Mouse (Mus musculus) urinary bladder, adult 18-20 months (tissue): ENCODE results near the gene Gpx7.
A peak's percentile ranks its signal among the peaks of the same experiment; 100 is the strongest.

Source experiments
- DNase-seq, 2 experiments: peaks; one replicate each; pipeline ENCODE4 v3.0.0; 2022; ENCODE audit warnings: low spot score in 2 of 2, mixed read lengths in 2 of 2

Gene Gpx7

DNA sequence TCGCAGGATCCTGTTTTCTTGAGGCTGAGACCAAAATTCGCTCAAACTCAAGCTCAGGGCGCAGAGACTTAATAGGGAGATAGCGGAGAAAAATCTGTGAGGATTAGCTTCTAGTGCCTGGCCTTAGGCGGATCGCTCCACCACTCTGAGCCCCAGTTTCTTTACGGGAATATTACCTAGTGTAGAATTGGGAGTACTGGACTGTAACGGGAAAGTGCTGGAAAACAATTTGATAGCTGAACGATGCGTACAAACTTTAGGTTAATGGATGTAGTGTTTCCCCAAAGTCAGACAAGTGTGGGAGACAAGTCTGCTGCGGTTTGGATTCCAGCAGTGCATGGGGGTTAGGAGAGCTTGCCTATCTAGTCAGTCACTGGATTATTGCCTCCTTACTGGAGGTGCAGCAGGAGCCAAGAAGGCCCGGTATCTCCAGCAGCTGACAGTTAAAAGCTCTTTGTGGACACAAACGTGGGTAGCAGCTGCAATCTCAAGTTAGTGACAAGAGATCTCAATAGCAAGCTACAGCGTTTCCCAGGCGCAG is at the start of gene Gpx7:
Gene Gpx7 (minus strand): TSS at position 101 of the 541 bp plus-strand sequence.
- DNase-seq, result no peak

DNA sequence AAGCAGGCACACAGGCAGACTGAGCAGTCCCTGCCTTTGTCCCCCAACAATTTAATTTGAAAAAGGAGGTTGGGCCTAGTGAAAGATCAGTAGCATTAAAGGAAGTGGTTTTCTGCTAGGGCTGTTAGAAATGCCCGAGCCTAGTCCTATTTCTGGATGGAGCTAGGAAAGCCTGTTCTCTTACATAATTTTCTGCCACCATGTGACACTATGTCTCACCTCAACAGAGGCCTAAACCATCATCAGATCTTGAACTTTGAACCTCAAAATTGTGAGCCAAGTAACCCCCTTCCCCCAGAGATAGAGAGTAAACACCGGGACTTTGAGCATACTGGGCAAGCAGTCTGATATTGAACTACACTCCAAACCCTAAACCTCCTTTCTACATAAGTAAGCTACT is 49.3 kb upstream of the Gpx7 start:
- no peak for DNase-seq

DNA sequence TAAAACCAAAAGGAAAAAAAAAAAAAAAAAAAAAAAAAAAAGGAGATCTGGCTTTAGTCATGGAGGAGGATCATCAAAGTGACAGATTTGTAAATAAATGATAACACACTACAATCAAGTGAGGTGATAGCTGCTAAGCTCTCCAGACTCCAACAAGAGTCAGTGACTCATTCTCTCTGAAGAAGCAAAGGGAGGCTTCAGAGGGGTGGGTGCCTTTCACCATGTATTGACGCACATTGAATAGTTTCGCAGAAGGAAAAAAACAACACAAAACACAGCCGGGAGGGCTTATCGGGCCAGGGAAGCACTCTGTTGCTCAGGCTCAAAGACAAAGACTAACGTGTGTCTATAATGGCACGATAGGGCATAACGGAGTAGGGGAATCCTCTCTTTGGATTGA is 41.3 kb upstream of the Gpx7 start:
- no peak for DNase-seq

DNA sequence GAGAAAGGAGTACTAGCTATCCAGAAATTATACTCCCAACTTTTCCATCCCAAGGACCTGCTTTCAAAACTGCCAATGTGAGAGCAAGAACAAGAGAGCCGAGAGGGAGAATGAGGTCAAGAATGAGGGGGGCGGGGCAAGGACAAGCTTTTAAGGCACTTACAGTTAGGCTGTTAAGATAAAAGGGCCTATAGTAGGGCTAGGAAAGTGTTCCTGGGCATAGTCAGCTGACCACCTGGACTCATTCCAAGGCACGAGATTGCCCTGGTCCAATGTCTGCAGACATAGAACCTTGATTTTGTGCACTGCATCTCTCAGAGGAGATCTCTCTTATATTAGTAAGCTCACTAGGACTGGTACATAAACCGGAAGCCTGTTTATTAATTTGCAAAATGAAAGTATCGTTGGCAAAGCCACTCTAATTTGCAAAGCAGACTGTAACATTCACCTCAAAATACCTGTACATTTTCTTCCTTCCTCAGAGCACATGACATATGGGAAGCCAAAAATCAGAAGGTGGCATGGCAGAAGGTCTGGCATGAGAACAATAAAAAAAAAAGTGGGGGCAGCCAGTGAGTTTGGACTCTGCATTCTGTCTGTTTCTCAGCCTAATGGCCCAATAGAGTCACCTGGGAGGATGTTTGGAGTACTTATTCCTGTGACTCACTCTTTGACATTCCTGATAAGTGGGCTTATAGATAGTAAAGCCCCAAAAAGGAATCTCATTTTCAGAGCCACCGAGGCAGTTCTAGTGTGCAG is 31.5 kb upstream of the Gpx7 start:
- no peak for DNase-seq

DNA sequence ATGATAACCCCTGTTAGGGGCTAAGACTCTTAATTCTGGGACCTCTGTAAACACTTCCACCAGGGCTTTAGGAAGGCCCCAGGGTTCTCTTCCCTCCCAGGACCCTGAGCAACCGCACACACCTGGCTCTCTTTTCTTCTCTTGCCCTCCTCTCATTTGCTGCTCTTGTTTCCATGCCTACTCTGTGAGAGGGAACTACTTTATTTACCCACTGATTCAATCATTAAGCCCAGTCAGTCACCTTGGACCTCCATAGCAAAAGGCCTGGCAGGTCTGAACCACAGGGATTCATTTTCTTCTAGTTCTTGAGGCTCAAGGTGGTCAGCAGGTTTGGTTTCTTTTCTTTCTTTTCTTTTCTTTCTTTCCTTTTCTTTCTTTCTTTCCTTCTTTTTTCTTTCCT is 29.5 kb upstream of the Gpx7 start:
- DNase-seq, result no peak

DNA sequence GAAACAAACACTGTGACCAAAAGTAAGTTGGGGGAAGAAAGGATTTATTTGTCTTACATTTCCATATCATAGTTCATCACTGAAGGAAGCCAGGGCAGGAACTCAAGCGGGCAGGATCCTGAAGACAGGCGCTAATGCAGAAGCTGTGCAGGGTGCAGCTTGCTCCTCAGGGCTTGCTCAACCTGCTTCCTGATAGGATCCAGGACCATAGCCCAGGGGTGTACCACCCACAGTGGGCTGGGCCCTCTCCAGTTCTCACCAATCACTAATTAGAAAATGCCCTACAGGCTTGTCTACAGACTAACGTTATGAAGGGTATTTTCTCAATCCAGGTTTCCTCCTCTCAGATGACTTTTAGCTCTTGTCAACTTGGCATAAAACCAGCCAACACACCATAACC is 28.9 kb upstream of the Gpx7 start:
- DNase-seq, result no peak

DNA sequence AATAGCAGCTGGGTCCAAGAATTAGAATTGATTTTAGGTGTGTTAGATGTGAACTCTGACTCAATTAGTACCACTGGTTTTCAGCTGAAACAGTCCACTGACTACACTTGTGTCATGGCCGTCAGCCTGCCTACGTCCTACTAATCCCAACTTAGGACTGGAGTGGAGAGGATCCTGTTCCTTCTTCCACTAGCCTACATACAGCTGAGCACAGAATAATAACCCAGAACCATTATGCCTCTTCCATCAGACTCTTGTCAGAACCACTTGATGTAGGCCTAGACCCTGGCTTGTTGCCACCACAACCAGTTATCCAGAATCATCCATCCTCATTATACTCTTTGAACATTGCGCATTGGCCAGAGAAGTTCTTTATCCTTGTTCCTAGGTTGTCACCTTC is 28.0 kb upstream of the Gpx7 start:
- DNase-seq, result no peak

DNA sequence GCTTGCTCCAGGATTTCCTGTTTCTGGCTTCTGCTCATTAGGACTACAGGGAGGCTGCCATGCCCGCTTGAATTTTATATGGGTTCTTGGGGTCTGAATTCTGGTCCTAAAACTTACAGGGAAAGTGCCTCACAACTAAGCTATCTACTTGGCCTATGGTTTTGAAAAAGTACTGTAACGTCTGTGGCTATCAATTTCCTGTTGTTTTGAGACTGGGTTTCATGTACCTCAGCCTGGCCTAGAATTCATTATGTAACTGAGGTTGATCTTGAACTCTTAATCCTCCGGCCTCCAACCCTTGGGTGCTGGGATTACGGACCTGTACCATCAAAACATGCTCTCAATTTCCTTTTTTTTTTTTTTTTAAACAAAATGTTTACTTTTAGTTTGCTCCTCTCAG is 27.5 kb upstream of the Gpx7 start:
- DNase-seq, result no peak

DNA sequence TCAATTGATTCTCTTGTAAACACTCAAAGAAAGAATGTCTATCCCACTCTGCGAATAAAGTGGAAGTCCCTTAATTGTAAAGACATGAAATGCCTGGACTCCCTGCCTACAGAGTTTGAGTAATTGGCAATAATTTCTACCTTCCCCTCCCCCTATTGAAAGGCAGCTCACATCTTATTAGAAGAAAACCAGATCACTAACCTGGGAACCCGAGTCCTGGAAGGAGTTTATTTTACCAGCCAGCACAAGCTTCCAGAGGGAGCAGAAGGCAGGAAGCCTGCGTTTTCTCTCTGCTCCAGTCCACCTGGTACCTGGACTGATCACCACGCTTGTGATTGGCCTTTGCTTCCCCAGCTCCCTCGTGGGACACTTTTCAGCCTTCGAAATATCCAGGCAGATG is 26.6 kb upstream of the Gpx7 start:
- no peak for DNase-seq

DNA sequence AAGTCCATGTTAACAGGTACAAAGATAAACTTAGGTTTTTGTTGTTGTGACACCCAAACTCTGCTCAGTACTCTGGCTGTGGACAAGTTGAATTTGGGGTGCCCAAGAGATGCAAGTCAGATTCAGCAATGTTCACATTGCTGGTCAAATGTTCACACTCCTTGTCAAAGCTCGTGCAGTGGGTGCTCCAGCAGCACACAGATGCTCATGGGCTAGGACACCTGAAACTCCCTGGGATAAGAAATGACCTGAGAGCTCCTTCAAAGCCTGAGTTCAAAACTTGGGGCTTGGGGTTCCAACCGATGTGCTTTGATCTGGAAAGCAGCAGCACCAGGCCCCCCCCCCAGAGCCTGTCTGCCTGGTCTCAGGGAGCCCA is 24.8 kb upstream of the Gpx7 start:
- DNase-seq, result no peak

DNA sequence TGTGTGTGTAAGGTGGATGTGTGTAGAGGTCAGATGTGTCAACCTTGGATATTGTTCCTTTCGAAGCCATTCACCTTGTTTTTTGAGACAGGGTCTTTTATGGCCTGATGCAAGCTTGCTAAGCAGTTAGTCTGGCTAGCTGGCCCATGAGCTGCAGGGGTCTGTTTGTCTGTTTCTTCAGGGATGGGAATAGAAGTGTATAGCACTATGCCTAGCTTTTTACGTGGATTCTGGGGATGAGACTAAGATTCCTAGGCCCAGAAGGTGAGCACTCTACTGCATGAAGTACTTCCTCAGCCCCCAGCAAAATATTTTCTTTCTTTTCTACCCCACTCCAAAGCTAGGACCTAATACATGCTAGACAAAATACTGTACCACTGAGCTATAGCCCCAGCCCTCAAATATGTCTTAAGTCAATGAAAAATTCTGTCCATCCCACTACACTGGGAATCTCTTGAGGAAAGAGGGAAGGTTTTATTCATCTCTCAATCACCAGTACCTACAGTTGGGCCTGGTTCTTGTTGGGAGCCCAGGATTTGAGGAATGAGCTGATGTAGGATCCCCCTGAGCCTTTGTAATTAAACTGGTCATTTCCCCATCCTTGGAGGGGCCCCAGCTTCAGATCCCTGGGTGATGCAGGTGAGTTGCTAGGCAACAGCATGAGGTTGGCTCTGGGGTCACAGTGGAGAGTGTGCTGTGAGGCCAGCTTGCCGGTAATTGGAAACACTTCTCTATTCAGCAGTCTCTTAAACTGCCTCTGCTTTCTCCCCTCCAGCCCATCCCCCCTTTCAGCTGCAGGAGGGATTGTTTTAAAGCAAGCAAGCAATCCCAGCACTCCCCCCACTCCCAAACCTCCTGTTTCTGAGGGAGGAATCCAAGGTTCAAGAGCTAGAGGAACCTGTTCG is 24.1 kb upstream of the Gpx7 start:
- DNase-seq, result no peak

DNA sequence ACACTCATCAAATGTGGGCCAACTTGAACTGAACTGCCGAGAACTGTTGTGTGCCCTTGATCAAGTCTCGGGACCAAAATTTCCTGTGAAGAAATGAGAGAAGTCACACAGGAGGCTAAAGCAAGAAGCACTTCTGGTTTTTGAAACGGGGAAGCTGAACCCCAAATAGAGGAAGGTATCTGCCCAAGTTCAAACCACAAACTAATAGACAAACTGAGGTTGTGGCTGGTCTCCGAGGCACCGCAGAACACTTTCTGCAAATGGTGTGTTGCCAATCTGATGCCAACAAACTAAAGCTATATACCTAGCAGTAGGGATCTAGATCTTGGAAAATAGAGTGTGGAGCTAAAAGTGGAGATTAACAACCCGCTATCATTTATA is 21.6 kb upstream of the Gpx7 start:
- DNase-seq, result no peak

DNA sequence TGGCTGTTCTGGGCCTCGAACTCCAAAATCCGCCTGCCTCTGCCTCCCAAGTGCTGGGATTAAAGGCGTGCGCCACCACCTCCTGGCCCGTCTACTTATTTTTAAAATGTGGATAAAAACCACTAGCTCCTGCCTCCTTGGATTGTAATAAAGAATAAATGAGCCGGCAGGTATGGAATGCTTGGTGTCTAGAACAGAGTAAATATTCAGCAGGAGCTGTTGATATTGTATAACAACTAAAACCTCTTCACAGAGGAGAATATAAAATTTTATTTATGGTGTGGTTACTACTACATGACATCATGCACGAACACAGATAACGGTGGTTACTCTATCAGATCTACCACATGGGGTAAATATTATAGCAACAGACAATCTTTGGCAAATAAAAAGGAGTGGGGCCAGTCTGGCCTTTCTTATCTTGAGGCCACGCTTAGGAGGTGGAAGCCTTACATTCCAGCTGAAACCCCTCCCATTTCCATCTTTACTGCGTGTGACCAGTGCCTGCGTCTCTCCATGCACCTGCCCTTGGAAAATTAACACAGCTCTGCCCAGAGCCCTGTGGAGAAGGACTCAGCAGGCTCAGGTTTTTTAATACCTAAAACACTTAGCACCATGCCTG is 21.1 kb upstream of the Gpx7 start:
- no peak for DNase-seq

DNA sequence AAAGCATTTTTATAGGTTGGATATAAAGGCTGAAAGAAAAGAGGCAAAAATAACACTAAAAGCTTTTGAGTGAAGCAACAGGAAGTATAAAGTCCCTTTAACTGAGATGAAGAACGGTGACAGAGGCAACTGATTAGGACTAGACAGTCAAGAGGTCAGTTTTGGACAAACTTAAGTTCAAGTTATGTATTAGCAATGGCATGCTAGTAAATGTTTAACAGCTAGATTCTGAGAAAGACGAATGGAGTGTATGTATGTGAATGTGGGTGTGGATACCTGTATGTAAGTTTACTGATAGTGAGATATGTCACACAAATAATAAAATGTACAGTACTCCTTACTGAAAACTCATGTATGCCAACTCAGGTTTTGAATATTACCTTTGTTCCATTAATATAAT is 17.8 kb upstream of the Gpx7 start:
- no peak for DNase-seq

DNA sequence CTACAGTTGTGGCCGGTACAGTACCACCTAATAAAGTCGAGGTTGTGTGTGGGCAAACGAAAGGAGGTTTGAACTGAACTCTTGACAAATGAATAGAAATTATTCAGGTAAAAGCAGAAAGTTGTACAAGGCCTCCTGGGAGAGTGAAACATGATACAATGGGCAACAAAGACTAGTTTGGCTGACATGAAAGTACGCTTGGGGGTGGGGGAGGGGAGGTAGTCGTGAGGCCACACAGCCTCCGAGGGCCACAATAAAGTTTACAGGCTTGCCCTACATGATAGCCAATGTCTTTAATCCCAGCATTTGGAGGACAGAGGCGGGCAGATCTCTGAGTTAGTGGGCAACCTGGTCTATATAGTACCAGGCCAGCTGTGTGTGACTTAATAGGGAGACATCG is 860 bp upstream of the Gpx7 start:
- no peak for DNase-seq

DNA sequence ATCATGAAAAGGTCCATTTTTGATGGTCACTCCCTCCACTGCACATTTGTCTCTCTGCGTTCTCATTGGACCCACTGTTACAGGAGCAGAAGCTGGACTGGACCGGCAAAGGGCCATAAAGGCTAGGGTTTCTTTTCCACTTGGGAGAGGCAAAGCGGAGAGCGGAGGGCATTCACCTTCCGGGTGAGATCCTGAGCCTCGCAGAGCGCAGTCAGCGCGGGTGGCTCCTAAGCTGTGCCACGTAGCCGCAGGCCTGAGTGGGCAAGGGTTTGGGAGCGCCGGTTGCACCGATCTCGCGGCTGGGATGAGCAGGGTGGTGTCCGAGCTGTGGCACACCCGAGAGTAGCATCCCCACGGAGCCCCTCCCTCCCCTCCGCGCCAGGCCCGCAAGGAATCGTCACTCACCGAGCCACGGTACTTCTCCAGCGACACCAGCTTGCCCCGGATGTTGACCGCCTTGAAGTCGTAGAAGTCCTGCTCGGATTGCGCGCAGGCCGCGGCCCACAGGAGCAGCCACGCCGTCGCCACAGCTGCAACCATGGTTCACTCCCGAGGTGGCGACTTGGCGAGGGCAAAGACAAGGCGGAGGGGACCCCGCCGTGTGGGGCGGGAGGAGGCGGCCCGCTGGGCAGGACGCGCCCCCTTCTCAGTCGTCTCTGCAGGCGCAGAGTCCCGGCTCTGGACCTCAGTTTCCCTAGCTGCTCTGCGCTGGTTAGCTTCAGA is 462 bp downstream of the Gpx7 start:
- DNase-seq, result peak; percentile 34 to 45

DNA sequence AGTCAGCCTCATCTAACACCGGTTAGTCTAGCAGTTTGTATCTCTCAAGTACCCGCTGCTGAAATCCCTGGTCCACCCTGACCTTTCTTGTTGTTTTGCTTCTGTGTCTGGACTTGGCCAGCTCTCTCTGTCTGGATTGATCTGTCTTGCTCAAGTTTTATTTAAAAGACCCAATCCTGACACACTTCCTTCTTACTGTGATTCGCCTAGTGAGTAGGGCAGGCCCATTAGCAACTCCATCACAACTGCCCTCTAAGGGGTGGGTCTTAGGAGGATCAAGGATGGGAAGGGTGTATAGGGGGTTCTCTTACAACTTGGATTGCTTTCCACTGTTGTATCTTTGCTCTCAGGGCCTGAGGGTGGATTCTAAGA is 1.0 kb downstream of the Gpx7 start:
- no peak for DNase-seq

DNA sequence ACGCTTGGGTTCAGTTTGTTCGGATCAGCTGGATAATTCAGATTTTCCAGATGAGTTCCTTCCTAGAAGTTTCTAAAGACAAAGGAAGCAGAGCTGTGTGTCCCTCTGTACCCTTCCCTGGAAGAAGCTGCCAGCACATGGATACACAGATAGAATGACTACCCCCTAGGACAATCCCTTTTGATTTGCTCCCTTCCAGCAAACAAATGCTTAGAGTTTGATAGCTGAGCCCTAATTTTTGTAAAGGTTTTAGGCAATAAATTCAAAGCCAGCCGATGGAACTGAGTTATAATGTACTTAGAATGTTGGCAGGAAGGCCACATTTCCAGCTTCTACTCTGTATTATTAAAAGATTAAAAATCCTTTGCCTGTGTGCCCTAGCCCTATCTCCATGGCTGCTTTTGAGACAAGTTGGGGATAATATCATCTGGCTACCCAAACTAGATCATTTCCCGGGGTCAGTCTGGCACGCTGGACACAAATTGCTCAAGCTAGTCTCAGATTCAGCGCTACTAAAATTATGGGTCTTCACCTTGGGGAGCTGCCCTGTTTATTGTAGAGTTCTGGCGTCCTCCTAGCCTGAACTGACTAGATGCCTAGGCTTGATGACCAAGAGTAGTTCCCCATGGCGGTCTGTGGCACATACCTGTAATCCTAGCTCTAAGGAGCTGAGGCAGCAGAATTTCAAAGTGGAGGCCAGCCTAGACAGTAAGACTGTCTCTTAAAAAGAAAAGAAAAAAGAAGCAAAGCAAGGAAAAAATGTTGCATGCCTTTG is 2.7 kb downstream of the Gpx7 start:
- no peak for DNase-seq

DNA sequence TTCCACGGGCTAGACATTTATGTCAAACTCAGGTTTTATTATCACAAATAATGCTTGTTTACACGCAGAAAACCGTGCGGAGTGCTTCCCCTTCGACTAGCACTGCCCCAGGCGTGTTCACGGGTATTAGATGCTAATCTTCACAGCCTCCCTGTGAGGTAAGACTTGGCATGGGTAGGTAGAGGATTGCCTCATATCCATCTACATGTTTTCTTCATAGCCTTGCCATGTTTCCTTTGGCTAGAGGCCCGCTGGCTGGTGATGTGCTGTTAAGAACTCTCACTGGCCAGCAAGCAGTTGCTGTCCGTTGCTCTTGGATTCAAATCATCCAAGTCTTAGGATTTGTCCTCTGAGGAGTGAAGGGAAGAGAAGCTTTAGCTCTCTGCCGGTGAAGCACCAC is 6.4 kb downstream of the Gpx7 start:
- DNase-seq, result no peak

DNA sequence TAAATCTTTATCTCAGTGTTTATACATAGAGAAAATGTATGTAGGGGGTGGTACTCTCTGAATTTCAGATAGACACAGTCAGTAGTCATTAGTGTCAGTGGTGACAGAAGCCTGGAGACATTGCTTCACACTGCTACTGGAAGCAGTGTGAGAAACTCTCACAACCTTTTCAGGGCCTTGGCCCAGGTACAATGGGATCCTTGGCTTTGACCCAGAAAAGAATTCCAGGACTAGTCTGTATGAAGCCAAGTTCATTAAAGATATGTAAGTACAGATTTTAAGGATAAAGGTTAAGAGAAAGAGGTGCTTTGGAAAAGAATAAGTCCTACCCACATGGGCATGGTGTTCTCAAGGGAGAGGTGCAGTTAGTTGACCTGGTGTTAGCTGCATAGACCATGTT is 12.5 kb downstream of the Gpx7 start:
- DNase-seq, result no peak

DNA sequence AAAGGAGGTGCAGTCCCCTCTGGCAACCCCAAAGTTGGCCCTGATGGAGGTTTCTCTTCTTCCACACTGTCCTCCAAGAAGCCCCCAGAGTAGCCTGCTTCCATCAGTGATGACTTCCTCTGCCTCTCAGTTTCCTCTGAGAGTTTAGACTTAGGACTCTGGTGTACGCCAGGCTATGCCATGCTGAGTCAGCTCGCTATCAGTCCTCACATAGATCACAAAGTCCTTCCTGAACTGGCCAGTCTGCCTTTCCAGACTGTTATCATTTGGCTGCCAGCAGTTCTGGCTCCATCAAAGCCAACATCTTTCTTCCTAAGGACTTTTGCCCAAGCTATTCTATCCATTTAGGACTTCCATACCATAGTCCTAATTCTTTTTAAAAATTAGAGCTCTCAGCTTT is 14.2 kb downstream of the Gpx7 start:
- DNase-seq, result no peak
